Mouse (Mus musculus): Measurements from ENCODE around the gene Fam198b.

Fam198b gene

DNA sequence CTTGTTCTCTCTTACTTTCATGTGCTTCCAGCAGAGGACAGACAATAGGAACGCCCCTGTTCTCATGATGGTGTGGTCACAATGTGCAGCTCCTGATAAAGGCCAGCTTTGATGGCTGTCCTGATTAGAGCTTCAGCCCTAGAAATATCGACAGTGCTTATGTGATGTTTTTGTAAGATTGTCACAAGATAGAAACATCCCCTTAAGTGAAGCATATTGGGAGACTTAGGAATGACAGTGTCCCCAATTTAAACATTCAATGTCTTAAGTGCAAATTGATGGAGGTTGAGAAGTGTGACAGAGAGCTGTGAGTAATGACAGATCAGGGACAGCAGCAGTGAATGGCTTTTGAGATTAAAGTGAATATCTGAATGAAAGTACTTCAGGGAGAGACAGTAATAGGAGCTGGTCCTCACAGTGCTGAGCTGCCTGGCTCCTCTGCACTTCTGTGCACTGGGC, 99.7 kb downstream of the Fam198b start:
- DNase-seq (ENCODE audit: low spot score), result no peak

DNA sequence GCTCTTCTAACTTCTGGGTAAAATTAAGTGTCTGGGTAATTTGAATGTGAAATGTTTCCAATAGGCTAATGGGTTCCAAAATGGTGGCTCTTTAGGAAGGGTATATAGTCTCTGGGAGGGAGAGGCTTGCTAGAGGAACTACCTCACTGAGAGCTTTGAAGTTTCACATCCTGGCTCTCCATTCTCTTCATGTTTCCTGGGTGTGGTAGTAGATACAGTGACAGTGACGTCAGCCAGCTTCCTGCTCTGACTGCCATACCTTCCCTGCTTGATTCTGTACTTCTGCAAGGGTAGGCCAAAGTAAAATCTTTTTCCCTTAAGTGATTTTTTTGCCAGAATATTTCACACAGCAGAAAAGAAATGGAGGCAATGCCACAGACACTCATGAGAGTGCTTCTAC, 100.2 kb downstream of the Fam198b start:
- DNase-seq (ENCODE audit: low spot score), result no peak

- DNase-seq (ENCODE audit: low spot score), result no peak
Measured at GRCm38 (mm10) chr3:79989250-79989649, 104.9 kb downstream of the Fam198b start.

- no peak for DNase-seq (ENCODE audit: low spot score)
Measured at GRCm38 (mm10) chr3:79989911-79990310, 105.6 kb downstream of the Fam198b start.

DNA sequence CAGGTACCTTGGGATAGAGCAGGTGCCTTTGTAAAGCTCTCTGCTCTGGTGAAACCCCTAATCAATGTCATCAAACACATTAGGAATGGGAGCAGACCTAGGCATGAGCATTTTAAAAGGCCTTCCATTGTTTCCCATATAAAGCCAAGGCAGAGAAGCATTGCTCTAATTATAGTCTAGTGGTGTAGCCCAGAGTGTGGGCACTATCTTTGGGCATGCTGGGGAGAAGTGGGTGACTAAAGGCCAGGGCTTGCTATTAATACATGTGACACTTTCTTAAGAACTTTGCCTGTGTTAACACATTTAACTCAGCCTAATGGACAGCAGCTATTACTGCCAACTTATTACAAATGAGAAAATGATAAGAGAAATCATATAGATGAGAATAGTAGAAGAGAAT, 106.1 kb downstream of the Fam198b start:
- DNase-seq (ENCODE audit: low spot score), result no peak

DNA sequence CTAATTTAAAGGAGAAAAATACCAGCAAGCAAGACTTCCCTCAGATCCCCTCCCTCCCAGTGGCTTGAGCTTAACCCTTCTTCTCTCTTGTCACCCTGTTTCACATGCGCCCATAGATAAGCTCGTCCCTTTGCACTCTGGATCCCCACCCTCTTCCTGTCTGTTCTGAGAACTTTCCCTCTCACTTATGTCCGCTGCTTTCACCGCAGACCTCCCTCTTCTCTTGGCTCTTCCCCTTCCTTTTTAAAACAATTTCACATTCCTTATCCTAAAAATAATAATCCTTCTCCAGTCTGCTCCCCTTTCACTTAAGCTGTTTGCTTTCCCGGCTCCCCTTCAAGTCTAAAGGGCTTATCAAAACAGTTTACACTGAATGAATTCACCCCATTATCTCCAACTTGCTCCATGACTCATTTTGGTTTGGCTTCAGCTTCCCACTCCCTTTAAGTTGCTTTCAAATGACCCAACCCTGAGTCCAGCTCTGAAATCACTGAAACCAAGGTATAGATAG, 109.8 kb downstream of the Fam198b start:
- DNase-seq (ENCODE audit: low spot score), result no peak

DNA sequence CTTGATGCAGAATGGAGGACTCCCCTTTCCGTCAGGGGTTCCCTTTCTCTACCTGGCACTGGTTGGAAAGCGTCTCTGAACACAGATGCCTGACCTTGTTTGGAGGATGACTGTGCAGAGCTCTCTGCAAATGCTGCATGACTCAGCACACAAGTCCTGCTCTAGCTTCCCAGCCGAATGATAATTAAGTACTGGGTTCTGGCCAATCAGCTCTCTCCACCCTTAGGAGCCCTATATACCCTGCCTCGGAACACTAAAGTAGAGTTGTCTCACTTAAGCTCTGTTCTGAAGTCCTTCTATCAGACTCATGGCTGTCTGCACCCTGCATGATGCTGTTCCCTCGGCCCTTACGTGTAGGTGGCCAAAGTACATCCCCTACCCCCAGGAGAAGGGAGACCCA, 111.4 kb downstream of the Fam198b start:
- no peak for DNase-seq (ENCODE audit: low spot score)
